Mouse (Mus musculus): Measurements from ENCODE around the gene Mertk.

Gene Mertk

DNA sequence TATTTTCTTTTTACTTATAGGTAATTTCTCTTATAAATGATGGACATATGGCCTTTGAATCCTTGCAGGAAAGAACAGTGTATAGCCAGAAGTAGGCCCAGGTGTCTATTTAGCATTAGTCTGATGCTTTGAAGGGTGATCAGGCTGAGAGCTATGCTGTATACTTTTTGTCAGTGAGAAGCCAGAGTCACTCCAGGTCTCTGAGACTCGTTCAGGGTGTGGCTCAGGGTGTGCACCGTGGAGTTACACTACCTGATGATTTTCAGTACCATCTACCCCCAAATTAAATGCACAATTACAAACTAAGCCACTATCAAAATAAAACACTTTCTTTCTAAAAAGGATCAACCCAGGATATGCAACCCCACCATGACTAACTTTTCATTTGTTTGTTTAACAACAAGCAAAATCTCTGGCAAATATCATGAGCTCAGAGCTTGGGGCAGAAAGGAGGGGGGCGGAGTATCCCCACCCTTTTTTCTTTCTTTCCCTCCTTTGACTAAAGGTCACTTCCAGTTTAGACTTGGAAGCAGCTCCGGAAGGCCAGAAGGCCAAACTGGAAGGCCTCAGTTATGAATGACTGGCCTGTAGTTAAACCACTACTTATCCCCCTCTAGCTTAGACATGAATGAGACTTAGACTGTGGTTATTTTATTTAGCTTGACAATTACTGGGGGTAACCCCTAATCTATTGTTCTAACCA lies 69.9 kb downstream of the Mertk start:
- no peak for DNase-seq (ENCODE audit: low spot score in 2 of 2)

GRCm38 (mm10) chr2:128770557-128770956 lies 71.8 kb downstream of the Mertk start:
- no peak for DNase-seq (ENCODE audit: low spot score in 2 of 2)

DNA sequence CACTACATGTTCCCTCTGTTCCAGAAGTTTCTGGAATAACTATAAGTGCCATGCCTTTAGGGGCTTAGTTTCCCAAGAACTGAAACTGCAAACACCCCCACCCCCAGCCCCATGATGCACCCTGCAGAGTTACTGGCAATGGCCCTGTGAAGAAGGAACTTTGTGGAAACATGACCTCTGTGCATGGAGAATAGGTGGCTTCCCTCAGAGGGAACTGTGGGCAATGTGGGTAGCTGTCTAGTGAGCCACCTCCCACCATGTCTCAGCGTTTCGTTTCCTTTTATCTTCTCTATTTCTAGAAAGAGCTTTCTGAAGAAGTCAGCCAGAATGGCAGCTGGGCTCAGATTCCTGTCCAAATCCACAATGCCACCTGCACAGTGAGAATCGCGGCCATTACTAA lies 72.3 kb downstream of the Mertk start:
- DNase-seq (ENCODE audit: low spot score in 2 of 2) = peak in 1 of 2 experiments; percentile 28

- no peak for DNase-seq (ENCODE audit: low spot score in 2 of 2)
Measured at GRCm38 (mm10) chr2:128771750-128772338, 73.1 kb downstream of the Mertk start.

GRCm38 (mm10) chr2:128782231-128782630 lies 83.5 kb downstream of the Mertk start:
- DNase-seq (ENCODE audit: low spot score in 2 of 2) = no peak

- no peak for DNase-seq (ENCODE audit: low spot score in 2 of 2)
Measured at GRCm38 (mm10) chr2:128783660-128784345, 85.0 kb downstream of the Mertk start.

DNA sequence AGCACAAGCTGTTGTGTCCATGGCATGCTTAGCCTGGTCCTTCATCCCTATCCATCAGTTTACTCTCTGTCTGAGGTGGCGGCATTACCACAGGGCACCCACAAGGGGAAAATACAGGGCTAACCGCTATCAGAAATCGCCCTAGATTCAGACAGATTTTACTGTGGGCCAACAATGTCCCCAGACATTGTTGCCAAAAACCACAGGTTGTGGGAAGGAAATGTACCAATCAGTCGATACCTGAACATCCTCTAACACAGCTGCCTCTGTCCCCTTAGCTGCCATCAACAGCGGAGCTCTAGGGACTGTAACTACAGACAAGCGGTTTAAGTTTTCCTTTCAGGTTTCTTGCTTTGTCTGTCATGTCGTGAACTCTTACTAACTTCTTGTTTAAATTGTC lies 86.1 kb downstream of the Mertk start:
- DNase-seq (ENCODE audit: low spot score in 2 of 2) = no peak

- no peak for DNase-seq (ENCODE audit: low spot score in 2 of 2)
Measured at GRCm38 (mm10) chr2:128786341-128786740, 87.6 kb downstream of the Mertk start.

DNA sequence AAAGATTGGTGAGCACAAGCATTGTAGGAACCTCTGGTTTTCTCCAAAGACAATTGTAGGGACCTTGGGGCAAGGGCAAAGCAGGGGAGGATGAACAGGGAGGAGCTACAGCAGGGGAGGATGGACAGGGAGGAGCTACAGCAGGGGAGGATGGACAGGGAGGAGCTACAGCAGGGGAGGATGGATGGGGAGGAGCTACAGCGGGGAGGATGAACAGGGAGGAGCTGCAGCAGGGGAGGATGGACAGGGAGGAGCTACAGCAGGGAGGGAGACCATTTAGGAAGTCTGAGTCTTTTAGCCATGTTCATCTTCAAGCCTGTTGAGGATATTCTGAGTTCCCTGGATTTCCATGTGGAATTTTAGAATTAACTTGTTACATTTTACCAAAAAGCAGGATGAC lies 88.0 kb downstream of the Mertk start:
- no peak for DNase-seq (ENCODE audit: low spot score in 2 of 2)

GRCm38 (mm10) chr2:128787805-128788204 lies 89.0 kb downstream of the Mertk start:
- no peak for DNase-seq (ENCODE audit: low spot score in 2 of 2)

GRCm38 (mm10) chr2:128790875-128791614 lies 92.3 kb downstream of the Mertk start:
- DNase-seq (ENCODE audit: low spot score in 2 of 2) = no peak

- no peak for DNase-seq (ENCODE audit: low spot score in 2 of 2)
Measured at GRCm38 (mm10) chr2:128793958-128794357, 95.2 kb downstream of the Mertk start.

DNA sequence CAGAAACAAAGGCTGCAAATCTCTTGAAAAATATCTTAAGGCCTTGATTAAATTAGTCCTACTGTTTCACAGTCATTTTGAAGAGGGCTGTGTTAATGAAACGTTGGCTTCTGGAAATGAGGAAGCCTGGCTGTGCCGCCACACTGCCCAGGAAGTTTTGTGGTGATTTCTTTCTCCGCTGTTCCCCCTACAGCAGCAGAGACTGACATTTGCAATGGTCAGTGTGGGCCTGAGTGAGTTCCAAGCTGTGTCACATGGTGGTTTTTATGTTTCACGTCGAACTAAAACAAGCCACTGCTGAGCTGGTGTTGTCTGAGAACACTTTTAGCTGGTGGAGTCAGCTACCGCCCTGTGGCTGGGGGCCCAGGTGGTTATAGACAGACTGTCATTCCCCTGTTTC lies 97.7 kb downstream of the Mertk start:
- peak in 1 of 2 experiments; percentile 29 for DNase-seq (ENCODE audit: low spot score in 2 of 2)

GRCm38 (mm10) chr2:128803441-128803840 lies 104.7 kb downstream of the Mertk start:
- DNase-seq (ENCODE audit: low spot score in 2 of 2) = no peak

- DNase-seq (ENCODE audit: low spot score in 2 of 2) = no peak
Measured at GRCm38 (mm10) chr2:128805341-128805740, 106.6 kb downstream of the Mertk start.

- peak; percentile 42 to 52 for DNase-seq (ENCODE audit: low spot score in 2 of 2)
Measured at GRCm38 (mm10) chr2:128806561-128806960, 107.8 kb downstream of the Mertk start.

- DNase-seq (ENCODE audit: low spot score in 2 of 2) = no peak
Measured at GRCm38 (mm10) chr2:128812761-128813160, 114.0 kb downstream of the Mertk start.

GRCm38 (mm10) chr2:128816311-128816710 lies 117.6 kb downstream of the Mertk start:
- DNase-seq (ENCODE audit: low spot score in 2 of 2) = no peak

DNA sequence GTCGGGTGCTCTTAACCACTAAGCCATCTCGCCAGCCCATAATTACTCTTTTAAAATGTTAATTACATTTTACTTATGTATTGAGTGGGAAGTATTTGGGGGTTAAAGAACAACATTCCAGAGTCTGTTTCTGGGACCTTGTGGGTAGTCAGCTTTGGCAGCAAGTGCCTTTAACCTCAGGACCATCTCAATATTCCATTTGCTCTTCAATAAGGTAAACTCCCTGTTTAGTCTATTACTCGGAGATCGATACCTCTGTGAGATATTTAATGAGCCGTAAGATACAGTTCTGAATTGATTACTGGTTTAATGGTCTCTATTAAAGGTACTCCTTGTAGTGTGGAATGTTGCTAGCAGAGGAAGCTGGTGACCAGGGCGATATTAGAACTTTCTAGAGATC lies 118.2 kb downstream of the Mertk start:
- no peak for DNase-seq (ENCODE audit: low spot score in 2 of 2)

DNA sequence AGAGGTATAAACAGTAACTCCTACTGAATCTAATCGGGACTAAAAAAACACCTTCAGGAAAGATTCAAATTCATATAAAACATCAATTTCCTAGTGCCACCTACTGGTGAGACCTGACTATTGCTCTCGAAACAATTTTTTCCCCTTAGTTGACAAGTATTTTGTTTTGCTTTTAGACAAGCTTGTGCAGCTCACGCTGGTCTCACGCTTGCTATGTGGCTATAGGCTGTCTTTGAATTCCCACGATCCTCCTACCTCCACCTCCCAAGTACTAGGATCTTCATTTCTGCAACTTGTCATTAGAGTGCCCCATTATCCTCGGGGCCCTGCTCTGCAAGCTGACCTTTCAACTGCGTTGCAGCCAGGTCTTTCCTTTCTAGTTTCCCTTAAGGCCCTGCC lies 118.6 kb downstream of the Mertk start:
- DNase-seq (ENCODE audit: low spot score in 2 of 2) = peak; percentile 76 to 87

DNA sequence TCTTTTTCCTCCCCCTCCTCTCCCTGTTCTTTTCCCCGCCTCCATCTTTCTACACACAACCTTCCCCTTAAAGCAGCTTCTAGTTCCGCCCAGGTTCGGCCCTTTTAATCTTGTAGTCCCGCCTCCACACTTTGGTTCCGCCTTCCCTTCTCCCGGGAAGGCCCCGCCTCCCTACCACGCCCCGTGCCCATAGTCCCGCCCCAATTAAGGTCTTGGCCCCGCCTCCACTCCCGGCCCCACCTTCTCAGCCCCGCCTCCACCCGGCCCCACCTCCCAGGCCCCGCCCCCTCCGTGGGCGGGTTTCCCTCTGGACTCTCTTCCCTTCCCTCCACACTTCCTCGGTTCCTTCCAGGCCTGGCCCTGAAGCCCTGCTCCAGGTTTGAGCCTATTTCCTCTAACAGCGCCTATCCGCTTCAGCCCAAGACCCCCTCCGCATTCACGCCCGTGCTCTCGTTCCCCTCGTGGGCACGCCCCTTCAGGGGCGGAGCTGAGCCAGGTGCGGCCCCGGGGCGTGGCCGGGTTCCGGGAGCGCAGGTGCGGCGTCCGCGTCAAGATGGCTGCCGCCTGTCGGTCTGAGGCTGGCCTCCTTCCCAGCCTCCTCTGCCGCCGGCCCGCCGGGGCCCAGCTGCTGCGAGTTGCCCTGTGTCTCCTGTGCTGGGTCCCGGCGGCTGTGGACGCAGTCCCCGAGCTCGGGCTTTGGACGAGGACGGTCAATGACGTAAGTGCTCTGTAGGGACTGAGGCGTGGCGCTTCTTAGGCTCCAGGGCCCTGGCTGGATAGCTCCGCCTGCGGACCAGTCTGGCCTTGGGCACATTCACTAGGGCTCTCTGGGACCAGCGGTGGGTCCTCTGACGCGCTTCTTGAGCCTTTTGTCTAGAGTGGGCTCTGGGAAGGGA lies 119.3 kb downstream of the Mertk start, which contains the start of gene Tmem87b:
Gene Tmem87b (plus strand): TSS at position 333 of the 896 bp plus-strand sequence.
- peak; percentile 89 to 97 for DNase-seq (ENCODE audit: low spot score in 2 of 2)

All from left cerebral cortex, adult 9 months (tissue).